Mouse (Mus musculus) cerebellum, adult (tissue): ENCODE data around the gene Lin7a.

Experiments used
- ATAC-seq: cut with Nextera tagmentation; 2 replicates; pipeline ENCODE4 v1.9.2; 2017; ENCODE audit warnings: mild to moderate bottlenecking, moderate library complexity, mixed read lengths; ENCODE audit not compliant: insufficient number of reproducible peaks, low FRiP score, low TSS enrichment

The Lin7a gene

GRCm38 (mm10) chr10:107271321-107272130 lies at the start of gene Lin7a:
Lin7a (plus strand) TSS chr10:107271686.
- ATAC-seq = peak; percentile 65

GRCm38 (mm10) chr10:107221726-107222125 lies 49.8 kb upstream of the Lin7a start:
- no peak for ATAC-seq

- no peak for ATAC-seq
These were observed 48.9 kb upstream of the Lin7a start for GRCm38 (mm10) chr10:107222406-107223185.

- ATAC-seq = no peak
These were observed 48.4 kb upstream of the Lin7a start for GRCm38 (mm10) chr10:107223186-107223440.

- ATAC-seq = no peak
These were observed 47.7 kb upstream of the Lin7a start for GRCm38 (mm10) chr10:107223821-107224220.

- ATAC-seq = no peak
These were observed 46.7 kb upstream of the Lin7a start for GRCm38 (mm10) chr10:107224596-107225330.

- no peak for ATAC-seq
These were observed 46.1 kb upstream of the Lin7a start for GRCm38 (mm10) chr10:107225331-107225835.

- no peak for ATAC-seq
These were observed 45.6 kb upstream of the Lin7a start for GRCm38 (mm10) chr10:107225871-107226270.

- ATAC-seq = no peak
These were observed 43.6 kb upstream of the Lin7a start for GRCm38 (mm10) chr10:107227901-107228300.

GRCm38 (mm10) chr10:107228776-107229175 lies 42.7 kb upstream of the Lin7a start:
- ATAC-seq = no peak

GRCm38 (mm10) chr10:107229416-107229815 lies 42.1 kb upstream of the Lin7a start:
- ATAC-seq = no peak

- no peak for ATAC-seq
These were observed 41.2 kb upstream of the Lin7a start for GRCm38 (mm10) chr10:107230081-107230850.

GRCm38 (mm10) chr10:107230851-107231130 lies 40.7 kb upstream of the Lin7a start:
- ATAC-seq = no peak

- ATAC-seq = no peak
These were observed 40.0 kb upstream of the Lin7a start for GRCm38 (mm10) chr10:107231421-107232010.

GRCm38 (mm10) chr10:107232491-107233110 lies 38.9 kb upstream of the Lin7a start:
- ATAC-seq = no peak

GRCm38 (mm10) chr10:107233221-107233620 lies 38.3 kb upstream of the Lin7a start:
- no peak for ATAC-seq

- ATAC-seq = no peak
These were observed 37.7 kb upstream of the Lin7a start for GRCm38 (mm10) chr10:107233825-107234224.

- ATAC-seq = no peak
These were observed 36.8 kb upstream of the Lin7a start for GRCm38 (mm10) chr10:107234421-107235400.
